Mouse (Mus musculus): ENCODE results near the gene D930048N14Rik. TPM values are rescaled to one million over a fixed set of nuclear protein-coding genes. Genes with fewer than 3 reads are reported as not detected.
"Not testable (repeated sequence)": the region's sequence is repeated elsewhere in the genome, so short reads cannot be mapped to it uniquely, and the experiment has no call there.

Gene D930048N14Rik
- total RNA-seq, 2 experiments from 2014 or later = 0.20 to 0.32 TPM

DNA sequence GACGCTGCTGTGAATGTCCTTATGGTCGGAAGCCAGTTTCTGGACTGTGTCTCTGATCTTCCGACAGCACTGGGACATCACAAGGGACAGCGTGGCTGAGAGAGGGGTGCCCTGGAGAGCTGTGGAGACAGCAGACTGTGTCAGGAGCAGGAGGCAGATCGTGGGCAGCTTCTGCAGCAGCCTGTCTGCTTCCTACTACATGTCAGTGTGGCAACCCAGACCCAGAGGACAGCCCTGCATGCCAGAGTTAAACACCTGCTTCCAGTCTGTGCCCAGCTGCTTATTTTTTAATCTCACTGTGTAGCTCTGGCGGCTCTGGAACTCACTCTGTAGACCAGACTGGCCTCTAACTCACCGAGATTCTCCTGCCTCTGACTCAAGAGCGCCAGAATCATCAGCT is 22.8 kb upstream of the D930048N14Rik start:
- DNase-seq = no peak

DNA sequence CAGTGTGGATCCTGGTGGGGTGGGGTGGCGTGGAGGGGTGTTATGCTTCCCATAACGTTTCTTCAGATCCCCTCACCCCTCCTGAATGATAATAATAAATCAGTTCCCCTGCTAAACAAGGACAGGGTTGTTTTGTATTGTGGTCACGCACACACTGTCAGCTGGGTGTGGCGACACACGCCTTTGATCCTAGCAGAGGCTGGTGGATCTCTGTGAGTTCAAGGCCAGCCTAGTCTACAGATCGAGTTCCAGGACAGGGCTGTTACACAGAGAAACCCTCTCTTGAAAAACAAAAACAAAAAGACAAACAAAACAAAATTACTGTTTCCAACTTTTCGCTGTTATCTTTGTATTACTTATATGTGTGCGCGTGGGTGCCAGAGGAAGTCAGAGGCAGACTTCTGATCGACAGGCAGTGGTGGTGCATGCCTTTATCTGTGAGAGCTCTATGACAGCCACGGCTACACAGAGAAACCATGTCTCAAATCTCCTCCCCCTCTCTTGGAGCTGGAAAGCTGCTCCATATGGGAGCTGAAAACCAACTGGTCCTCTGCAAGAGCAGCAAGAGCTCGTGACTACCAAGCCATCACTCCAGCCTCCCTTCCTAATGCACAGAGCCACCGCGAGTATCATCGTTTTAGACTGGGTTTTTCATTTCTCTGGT is 21.0 kb upstream of the D930048N14Rik start:
- no peak for DNase-seq

DNA sequence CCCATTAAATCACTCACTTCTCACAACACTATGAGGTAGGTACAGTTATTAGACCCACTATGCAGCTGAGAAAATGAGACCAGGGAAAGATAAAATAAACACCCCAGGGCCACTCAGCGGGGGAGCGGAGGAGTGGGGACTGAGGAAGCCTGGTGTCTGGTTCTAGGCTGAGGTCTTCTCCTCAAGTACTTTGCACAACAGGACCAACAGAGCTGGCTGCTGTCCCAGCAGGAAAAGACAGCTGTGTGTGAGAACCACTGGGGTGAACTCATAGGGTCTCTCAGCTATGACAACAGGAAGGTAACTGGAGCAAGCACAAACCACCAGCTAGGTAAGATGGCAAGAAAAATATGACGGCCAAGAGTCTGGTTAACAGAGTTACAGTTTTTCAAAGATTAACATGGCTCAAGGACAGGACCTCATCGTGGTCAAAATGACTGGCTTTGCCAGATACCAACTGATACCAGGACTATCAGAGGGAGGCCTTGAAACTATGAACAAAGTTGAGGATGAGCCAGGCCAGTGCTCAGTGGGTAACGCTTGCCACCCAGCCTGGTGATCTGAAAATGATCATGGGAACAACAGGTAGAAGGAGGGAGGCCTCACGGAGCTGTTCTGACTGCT is 18.5 kb upstream of the D930048N14Rik start:
- no peak for DNase-seq

DNA sequence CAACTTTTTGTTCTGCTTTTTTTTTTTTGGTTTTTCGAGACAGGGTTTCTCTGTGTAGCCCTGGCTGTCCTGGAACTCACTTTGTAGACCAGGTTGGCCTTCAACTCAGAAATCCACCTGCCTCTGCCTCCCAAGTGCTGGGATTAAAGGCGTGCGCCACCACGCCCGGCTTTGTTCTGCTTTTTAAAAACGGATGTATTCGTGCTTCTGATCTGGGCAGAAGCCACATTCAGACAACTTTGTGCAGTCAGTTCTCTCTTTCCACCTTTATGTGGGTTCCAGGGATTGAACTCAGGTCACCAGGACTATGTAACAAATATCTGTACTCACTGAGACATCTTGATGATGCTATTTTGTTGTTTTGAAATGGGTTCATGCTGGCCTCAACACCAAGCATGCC is 17.6 kb upstream of the D930048N14Rik start:
- not testable (repeated sequence) for DNase-seq

DNA sequence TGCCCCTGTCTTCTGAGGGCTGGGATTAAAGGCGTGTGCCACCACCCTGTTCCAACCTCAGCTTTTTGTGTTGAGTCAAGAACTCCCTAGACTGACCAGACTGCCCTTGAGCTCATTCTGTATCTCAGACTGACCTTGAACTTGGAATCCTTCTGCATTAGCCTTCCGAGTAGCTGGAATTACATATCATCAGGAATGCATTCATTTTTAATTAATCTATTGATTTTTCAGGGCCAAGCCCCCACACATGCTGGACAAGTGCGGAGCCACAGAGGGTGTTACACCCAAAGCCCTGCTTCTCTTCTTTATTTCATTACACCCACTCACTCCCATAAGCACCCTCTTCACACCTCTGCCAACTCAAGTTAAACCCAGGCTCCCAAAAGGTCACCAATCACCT is 17.0 kb upstream of the D930048N14Rik start:
- DNase-seq = no peak

DNA sequence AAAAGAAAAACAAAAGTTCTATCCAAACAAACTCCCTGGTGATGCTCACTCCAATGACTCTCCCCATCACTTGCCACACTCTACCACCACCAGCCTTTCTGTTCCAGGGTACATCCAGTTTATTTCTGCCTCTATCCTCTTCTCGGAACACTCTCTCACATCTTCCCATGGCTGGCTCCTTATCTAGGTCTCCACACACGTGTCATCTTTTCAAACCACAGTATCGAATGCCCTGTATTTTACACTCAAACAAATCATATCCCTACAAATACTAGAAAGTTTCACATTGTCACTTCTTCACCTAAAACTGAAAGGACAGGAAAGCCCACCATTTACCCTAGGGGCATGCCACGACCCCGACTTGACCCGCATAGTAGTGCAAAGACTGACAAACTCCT is 15.6 kb upstream of the D930048N14Rik start:
- DNase-seq = no peak

DNA sequence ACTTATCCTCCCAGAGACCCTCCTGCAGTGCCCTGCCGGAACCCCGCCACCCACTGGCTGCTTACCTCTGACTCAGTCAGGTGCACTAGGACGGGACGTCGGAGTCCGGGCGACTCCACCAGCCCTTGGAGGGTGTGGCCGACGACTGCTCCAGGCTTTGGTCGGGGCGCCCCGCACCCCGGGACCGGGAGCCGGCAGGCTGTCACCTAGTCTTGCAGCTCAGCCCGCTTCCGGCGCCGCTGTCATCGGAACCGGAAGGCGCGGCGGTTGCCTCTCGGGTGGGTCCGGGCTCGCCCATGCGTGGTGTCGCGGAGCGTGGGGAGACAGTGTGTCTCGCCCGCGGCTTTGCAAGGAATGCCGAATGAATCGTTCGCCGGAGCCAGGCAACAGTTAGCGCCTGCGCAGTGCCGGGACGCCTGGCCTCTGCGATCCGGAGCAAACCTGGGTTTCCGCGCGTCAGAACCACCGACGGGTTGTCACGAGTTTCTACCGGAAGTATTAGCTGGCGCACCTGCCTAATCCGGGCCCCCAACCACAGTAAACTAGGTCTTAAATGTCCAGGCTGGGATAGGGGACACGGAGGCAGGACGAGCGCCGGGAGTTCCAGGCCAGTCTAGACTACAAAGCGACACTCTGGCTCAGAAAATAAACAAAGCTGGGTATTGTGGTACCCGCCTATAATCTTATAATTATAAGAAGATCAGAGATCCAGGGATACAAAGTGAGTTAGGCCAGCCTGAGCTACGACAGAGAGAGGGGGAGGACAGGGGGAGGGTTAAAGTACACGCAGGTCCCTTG is 15.0 kb upstream of the D930048N14Rik start, which contains the start of gene Rmnd5b:
TSS of gene Rmnd5b (minus strand) at position 372 of the 798 bp plus-strand sequence.
- DNase-seq = peak; percentile 87

DNA sequence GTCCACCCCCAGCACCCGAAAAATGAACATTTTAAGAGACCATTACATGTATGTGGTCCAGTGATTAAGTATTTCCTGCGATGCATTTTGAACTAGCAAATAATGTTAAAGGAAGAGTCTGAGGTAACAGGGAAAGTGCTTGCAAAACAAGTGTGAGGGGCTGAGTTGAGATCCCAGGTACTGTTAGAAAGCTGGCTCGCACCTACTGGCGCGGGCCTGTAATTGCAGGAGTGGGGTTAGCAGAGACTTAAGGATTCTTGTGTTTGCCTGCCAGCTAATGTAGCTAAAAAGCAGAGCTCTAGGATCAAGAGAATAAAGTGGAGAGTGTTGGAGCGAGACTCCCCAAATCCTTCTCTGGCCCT is 14.4 kb upstream of the D930048N14Rik start:
- peak; percentile 51 for DNase-seq

DNA sequence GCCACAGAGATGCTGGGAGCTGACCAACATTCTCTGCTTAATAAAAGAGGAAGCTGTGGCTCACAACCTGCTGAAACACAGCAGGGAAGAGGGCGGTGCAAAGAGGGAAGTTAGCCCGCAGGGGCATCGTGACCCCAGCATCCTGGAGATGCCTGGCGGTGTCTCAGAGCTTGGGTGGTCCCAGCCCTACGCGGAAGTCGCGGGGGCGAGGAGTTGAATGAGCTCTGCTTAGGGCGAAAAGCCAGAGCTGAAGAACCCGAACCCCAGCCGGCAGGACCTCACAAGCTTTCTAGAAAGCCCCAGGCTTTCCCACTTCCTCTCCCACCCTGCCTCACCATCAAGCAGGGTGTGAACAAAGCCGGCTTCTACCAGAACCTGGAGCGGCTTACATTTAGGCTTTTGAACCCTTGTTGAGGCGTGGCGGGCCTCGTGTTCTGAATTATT is 12.8 kb upstream of the D930048N14Rik start:
- no peak for DNase-seq

DNA sequence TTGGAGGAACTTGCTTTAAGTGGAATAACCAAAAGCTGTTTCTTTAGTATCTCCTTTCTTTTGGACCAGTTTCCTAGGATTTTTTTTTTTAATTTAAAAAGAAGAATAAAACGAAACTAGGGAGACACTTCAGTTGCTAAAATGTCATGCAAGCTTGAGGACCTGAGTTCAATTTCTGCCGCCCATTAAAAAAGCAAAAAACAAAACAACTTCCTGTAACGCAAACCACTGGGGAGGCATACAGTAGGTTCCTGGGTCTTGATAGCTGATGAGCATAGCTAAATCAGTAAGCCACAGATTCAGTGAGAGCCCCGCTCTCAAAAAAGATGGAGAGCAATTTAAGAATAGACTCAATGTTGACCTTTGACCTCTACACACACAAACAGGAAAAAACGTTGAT is 12.3 kb upstream of the D930048N14Rik start:
- no peak for DNase-seq

DNA sequence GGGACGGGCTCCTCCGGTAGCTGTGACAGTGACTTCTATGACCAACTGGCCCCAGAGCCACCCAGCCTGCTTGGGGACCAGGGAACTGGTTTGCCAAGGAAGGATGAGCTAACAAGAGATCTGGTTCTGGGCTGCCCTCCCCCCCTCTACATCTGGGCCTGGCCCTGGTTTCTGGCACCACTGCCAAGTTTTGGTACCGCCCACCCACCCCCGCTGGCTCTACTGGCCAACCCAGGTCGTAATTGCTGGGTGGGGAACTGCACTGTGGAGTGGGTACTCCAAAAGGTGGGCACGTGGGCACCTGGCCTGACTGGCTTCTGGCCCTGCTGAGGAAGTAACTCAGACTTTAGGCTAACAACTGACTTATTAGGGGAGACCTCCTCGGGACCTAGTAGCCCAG is 10.0 kb upstream of the D930048N14Rik start:
- DNase-seq = no peak

DNA sequence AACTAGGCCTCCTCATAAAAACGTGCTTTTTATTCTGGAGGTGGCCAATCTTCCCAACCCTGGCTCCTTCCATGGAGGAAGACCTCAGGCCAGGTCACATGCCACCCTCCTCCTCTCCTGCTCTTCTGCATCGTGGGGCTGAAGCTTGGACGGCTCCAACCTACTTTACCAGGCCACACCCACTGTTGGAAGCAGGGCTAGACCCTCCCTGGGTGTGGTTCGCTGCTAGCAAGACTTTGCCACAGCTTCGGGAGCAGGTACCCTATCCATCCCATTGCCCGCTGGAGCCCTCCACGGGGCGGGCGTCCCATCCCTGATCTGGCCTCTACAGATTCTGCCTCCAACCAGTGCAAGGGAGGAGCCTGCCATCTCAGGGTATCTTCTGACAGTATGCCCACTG is 7.6 kb upstream of the D930048N14Rik start:
- no peak for DNase-seq

DNA sequence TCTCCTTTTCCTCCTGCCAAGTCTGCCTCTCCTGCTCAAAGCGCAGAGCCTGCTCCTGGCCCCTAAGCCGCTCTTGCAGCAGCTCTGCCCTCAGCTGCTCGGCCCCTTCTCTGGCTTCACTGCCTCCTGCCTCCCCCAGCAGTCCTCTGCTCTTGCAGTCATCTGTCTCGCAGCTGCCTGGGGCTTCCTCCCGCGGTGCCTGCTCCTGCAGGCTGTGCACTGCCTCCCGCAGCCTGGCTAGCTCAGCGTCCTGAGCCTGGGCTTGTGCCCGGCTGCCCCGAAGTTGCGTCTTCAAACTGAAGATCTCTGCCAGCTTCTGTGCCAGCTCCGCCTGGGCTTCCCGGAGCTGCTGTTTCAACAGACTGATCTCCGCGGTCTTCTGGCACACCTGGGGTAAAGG is 7.0 kb upstream of the D930048N14Rik start:
- peak; percentile 48 for DNase-seq

DNA sequence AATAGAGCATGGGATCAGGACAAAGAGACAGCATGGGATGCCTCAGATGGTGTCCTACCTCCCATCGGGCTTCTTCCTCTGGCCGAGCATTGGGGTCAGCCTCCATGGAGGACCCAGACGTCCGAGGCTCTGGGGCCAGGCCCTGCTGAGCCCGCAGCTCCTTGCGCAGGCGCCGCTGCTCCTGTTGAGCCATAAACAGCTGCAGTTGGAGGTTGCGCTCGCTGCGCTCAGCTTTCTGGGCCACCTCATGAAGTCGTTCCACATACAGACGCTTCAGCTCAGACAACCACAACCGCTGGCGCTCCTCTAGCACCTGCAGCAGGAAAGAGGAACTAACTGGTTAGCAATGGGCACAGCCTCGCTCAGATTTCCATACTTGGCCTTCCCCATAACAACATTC is 6.5 kb upstream of the D930048N14Rik start:
- no peak for DNase-seq

DNA sequence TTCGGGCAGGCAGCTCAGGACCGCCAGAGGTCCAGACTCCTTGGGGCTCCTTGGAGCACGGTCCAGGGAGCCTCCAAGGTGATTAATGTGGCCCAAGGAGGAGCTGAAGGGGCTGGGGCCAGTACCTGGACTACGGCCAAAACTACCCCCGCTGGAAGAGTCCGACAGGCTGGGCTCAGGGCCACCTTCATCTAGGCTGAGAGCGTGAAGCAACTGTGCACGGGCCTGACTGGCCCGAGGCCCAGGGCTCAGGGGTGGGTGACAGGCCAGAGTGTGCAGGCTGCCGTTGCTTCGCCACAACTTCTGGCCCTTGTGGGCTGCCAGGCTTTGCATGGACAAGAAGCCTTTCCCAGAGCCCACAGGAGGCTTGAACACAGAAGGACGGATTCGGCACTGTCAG is 5.5 kb upstream of the D930048N14Rik start:
- DNase-seq = no peak

DNA sequence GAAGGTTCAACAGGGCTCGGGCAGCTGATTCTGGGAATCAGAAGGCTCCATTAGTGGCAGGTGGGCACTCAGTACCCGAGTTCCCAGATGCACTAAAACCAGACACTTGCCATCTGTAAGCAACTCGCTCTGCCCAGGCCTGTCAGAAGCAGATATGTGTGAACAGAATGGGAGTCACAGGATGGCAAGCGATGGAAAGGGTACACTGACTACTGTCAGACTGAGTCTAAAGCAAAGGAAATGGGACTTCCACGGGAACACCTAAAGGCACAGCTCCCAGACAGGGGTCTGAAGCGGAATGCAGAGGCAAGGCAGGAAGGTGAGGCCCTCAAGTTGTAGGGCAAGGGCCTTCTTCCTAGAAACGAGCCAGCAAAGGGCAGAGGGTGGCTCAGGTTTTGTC is 4.5 kb upstream of the D930048N14Rik start:
- no peak for DNase-seq

DNA sequence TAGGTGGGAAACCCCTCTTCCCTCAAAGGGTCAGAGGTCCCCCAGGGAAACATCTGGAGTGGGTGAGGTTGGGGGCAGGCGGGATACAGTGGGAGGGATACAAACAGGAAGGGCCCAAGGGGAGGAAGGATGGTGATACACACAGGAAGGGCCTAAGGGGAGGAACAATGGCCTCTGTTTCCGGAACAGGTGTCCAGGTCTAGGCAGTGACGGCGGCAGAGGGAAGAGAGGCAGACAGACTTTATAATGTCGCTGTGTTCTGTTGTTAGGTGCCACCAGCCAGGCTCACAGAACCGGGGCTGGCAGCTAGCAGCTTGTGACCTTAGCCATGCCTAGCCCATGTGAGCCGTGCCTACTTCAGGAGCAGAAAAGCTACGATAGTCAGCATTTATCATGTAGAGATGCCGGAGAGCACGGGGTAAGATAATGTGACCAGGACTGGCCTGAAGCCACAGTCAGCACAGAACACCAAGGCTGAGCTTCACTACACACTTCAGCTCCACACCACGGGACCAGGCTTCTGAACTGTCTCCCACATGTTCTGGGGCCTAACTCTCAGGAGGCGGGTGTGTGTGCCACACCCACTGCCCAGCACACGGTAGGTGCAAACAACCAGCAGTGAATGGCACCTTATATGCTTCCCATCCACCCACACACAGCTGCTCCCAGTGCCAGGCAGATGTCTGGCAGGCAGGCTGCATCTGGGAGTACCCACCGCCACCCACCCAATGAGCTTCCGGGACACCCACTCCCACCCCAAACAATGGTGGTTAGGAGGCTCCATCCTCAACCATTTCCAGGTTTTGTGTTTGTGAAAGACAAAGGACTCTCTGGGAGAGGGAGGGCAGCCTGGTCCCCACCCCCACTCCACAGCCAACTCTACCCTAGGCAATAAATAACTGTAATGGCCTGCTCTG is 3.7 kb upstream of the D930048N14Rik start:
- peak; percentile 40 for DNase-seq

DNA sequence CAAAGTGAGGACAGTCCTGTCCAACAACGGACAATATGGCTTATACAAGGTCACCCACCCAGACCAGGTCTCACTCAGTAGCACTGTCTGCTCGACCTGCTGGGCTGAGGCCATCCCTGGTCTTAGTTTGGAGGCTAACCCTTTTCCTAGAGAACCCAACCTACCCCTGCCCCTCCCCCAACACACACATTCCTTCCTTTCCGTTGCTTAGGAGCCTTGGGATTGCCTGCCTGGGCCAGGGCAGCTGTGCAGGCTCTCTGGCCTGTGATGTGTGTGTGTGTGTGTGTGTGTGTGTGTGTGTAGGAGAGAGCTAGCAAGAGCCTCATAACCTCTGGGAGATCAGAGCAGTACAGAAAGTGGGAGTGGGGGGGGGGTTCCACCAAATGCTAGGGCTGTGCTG is 2.2 kb upstream of the D930048N14Rik start:
- DNase-seq = no peak

DNA sequence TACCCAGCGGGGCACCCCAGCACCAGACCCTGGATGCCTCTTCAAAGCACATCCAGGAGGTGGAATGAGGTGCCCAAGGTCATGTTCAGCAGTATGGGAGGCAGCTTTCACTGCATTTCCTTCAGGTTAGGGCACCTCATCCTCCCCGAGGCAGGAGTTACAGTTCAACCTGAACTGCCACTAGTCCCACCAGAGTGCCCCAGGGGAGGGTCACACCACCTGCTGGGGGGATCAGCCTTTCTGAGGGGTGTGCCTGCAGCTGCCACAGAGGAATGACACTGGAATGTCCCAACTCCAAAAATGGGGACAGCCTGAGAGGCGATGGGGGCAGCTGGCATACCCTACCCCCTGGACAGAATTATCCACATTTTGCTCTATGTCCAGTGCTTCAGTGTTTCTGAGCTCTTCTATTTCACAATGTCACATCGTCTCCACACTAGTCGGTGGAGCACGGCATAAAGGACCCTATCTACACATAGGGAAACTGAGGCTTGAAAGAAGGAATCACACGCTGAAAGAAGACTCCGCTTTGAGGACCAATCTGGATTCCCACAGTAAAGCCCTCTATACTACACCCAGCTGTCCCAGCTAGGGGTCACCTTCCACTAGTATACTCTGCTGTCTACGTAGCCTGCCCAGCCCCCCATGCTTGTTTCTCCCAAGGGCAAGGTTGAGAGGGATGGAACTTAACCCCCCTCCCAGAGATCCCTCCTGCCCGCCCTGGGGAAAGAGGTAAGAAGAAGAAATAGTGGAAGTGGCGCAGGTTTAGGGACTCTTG is 1.5 kb upstream of the D930048N14Rik start:
- no peak for DNase-seq

DNA sequence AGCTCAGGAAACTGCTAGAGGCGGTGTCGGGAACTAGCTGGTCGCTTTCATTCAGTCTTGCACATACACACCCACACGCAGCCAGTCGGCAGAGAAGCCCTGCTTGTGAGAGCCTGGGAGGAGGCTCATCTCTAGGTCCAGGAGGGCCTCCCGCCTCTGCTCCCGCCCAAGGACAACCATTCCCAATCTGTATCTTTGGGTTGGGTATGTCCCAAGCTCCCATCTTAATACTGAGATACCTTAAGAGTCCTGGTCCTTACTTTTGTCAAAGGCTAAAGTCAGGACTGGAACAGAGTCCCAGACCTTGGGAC is 910 bp upstream of the D930048N14Rik start:
- no peak for DNase-seq

DNA sequence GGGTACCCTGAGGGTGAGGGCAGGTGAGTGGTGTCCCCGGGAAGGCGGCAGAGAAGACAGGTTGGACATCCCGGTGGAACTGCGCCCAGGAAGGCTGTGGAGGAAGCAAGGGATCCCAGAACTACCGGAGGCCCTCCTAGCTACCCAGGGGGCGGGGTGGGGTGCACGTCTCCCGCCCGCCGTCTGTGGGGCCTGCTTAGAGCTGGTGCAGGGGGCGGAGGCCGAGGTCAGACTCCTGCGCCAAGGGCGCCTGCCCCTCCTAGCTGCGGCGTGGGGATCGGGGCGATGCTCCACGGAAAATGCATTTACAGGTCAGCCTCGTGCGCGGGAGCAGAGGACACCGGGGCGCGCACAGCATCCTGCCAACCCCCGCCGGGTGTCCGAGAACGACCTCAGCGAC is 493 bp upstream of the D930048N14Rik start:
- DNase-seq = no peak
